Mouse (Mus musculus): ENCODE results near the gene Pml.

The Pml gene

DNA sequence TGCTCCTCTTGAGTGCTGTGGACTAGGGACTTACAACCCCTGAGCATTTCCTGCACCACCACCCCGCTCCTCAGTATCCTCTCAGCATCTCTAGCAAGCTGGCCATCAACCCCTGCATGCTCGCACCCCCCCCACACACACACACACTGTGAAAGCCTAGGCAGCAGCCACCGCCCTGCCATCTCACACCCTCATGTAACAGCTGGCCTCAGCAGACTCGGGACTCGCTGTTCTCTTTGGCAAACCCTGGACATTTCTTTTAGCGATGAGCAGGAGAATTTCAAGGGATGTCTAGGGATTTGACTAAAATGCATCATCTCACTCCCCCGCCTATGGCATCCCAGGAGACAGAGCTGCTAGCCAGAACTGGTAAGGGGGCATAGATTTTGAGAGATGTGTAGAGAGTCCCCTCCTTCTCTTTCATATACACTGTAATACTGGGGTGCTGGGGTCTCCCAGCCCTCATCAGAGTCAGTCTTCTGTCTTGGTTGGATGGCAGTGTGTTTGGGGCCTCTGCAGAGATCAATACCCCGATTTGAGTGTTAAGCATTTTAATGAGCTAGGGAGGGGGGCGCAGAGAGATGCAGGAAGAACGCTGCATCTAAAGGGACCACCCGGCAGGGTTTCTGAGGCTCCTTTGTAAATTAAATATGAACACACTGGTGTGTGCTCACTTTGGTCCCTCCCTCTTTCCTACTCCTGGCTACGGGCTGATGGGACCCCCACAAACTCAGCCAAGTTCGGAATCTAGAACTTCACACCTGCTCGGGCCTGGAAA, 46.7 kb downstream of the Pml start:
- DNase-seq (ENCODE audit: low spot score in 2 of 2) = no peak

DNA sequence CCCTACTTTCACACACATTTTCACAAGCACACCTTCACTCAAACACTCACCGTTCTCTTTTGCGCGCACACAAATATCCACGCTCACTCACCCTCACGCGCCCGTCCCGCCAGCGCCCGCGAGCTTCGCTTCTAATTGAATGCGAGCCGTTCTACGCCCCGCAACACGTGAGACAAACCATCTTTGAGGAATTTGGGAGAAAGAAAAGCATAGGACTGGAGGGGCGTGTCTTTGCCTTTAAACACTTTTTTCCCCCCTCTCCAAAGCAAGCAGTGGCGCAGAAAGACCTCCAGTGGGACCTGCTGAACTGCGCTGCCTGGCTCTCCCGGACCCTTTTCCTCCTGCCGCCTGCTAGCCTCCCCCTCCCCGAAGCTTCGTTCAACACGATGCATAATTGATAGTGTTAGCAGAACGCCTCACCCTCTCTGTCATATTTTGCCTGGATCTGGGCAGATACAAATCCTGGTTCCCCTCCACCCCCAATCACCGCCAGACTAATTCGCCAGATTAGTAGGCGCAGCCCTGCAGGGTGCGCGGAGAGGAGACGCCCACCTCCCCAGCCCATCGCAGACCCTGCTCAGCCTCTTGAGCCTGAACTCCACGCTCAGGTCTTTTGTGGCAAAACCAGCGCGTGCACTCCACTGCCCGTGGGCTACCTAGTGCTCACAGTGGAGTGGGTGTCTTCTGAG, 47.6 kb downstream of the Pml start:
- DNase-seq (ENCODE audit: low spot score in 2 of 2) = no peak

GRCm38 (mm10) chr9:58201091-58201842, 48.3 kb downstream of the Pml start:
- DNase-seq (ENCODE audit: low spot score in 2 of 2) = no peak

DNA sequence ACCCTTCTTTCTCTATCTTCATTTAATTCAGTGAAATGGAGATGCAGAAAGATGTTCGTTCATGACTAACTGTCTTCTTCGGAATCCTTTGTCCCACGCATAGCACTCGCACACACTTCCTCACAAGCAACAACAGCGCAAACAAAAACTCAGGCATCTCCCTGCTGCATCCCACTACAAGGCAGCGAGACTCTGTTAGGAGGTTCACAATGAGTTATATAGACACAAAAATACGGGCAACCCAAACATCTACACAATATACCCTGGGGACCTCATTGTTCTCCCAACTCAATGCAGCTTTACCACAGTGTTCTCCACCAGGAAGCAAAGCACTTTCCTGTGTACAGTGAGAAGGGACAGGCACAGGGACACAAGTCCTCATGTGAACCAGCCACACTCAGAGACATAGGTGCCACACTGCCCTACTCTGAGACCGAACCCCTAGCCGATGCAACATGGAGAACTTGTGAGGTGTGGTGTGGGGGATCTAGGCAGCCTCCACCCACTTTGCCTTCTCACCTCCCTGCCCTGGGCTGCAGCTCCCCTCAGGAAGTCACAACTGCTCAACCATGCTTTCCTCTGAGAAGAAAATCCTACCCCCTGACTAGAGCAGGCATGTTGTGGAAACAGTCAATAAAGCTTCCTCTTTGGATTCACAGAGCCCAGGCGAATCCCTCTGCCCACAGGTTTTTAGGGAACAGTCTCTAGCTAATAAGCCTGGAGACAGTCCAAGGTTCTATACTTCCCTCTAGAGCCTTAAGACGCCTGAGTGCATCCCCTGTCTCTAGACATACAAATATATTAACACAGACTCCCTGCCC, 49.1 kb downstream of the Pml start:
- no peak for DNase-seq (ENCODE audit: low spot score in 2 of 2)

DNA sequence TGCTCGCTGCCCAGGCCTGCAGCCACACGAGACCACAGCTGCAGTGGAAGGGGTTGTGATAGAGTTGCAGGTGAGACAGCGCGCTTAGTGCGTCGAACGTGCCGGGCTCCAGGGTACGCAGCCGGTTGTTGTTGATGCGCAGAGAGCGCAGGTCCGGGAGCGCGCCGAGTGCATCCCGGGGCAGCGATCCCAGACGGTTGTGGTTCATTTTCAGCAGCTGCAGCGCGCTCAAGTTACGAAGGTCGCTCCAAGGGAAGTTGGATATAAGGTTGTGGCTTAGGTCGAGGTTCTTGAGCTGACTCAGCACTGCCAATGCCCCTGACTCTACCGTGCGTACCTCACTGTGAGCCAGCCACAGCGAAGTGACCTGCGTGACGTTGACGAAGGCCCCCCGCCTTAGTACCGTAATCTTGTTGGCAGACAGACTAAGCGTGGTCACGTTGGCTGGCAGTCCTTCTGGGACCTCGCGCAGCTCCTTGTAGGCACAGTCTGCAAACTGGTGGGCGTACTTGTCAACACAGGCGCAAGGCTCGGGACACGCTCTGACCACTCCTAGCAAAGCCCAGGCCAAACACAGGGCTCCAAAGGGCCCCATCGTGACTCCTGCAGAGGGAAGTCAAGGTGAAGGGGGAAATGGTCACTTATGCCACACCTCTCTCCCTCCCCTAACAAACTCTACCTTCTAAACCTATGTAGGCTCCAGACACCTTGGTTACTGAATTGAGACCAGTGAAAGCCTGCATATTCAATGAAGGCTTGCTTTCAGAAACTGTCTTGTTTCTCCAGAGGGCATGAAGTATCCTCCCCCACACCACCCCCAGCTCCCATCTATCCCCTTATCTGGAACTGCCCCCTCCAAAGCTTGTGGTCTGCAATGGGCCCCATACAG, 50.0 kb downstream of the Pml start:
- no peak for DNase-seq (ENCODE audit: low spot score in 2 of 2)

DNA sequence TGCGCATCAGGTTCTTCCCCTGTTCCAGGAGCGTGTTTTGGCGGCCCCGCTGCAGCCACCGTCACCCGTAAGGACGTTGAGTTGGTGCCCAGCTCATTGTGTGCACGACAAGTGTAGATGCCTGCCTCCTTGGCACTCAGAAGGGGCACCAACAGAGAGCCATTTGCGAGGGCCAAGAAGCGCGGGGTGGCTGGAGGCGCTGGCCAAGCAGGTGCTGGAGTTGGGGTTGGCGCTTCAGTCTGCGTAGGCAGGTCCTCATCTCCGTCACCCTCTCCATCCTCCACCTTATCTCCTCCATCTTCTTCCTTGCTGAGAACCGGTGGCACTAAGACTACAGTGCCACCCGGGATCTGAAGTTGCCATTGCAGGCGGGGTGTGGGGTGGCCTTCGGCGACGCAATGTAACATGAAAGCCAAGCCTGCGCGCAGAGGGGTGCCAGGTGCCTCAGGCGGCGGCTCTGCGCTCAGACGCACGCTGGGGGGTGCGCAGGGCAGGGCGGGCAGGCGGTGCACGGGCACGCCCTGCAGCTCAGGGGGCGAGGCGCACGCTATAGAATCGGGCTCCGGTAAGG, 50.7 kb downstream of the Pml start:
- DNase-seq (ENCODE audit: low spot score in 2 of 2) = no peak

GRCm38 (mm10) chr9:58197781-58198701, 51.5 kb downstream of the Pml start:
- DNase-seq (ENCODE audit: low spot score in 2 of 2) = peak in 1 of 2 experiments; percentile 56

DNA sequence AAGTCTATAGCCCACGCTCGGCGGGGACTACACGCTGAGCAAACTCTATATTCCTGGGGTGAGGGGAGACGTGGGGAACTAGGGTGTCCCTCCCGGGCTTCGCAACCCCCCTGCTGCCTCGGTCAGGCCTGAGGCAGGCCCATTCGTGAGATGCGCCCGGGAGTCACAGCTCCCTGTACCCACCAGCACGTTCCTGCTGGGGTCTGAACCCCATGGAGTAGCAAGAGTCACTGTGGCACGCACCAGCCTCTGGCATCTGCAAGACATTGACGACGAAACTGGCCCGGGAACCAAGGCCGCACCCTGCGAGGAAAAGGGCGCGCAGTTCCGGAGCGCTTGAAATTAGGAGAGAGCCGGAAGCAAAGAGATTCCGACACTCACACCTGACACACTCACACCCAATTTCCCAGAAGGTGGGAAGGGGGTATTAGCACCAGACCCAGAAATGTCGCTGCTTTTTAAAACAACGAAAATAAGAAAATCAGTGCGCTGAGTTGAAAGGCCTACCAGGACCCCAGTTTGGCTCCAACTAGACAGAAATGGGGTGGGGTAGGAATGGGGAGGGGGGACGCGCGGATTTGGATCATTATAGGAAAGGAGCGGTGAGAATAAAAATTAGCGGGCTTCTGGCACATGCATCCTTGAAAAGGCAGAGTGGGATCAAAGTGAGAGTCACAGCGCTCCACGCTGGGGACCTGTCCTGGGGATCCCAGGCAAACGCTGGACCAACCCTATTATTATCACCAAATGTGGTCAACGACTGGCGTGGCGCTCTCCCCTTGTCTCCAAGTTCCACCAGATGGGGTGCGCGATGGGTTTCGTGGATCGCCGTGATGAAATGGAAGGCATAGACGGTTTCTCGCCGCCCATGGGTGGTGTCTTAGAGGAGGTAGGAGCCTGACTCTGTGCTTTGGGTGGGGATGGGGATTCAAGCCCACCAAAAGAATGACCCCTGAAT, 52.7 kb downstream of the Pml start:
- DNase-seq (ENCODE audit: low spot score in 2 of 2) = no peak

DNA sequence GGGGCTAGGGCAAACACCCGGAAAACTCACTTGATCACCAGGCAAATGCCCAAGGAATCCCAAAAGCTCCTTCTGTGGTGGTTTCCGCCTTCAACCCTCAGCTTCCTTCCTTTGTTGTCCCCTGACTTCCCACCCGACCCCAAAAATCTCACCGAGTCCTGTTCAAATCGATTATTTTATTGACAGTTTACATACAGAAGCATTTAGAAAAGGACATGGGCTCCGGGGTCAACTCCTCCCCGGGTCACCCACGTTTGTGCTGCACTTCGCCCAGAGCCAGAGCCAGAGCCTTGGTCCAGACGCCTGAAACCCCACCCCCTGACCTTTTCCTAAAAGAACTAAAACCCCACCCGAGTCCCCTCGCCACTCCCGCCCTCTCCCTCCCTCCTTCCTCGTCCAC, 53.4 kb downstream of the Pml start:
- no peak for DNase-seq (ENCODE audit: low spot score in 2 of 2)

DNA sequence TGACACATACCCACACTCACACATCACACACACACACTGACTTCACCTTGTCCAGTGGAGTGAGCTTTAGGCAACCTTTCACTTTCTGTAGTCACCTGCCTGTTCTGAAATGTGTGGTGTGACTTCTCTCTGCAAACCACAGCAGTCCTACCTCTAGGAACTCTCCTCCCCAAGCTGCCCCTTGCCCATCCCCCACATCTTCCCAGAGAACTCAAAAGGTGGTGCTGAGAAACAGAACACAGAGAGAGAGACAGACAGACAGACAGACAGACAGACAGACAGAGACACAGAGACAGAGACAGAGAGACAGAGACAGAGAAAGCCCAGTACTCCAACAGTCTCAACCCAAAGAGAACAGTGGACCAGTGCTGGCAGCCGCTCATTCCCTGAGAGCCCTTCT, 53.9 kb downstream of the Pml start:
- no peak for DNase-seq (ENCODE audit: low spot score in 2 of 2)

DNA sequence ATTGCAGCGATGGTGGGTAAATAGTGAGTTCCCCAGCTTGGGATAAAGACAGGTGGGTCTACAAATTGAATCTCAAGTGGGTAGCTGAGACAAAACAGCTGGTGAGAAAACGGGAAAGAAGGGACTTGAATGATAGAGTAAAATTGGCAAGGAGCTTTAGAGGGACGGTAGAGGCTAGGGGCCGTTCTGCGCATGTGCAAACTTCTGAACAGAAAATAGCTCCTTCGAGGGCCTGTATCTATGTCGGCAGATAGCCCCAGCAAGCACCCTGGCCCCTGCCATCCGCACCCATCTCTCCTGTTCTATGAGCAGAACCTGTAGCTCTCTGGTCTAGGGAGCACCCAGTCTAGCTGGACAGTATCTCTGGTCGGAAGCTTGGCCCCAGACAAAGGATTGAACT, 55.4 kb downstream of the Pml start:
- no peak for DNase-seq (ENCODE audit: low spot score in 2 of 2)

- no peak for DNase-seq (ENCODE audit: low spot score in 2 of 2)
These were observed 65.1 kb downstream of the Pml start for GRCm38 (mm10) chr9:58184456-58184855.

- DNase-seq (ENCODE audit: low spot score in 2 of 2) = no peak
These were observed 70.2 kb downstream of the Pml start for GRCm38 (mm10) chr9:58179390-58179789.

GRCm38 (mm10) chr9:58177165-58177564, 72.4 kb downstream of the Pml start:
- DNase-seq (ENCODE audit: low spot score in 2 of 2) = no peak

- no peak for DNase-seq (ENCODE audit: low spot score in 2 of 2)
These were observed 73.7 kb downstream of the Pml start for GRCm38 (mm10) chr9:58175745-58176487.

GRCm38 (mm10) chr9:58174818-58175251, 74.8 kb downstream of the Pml start:
- no peak for DNase-seq (ENCODE audit: low spot score in 2 of 2)

- no peak for DNase-seq (ENCODE audit: low spot score in 2 of 2)
These were observed 76.7 kb downstream of the Pml start for GRCm38 (mm10) chr9:58172863-58173262.

Data from urinary bladder, adult 18-20 months (tissue).